Mouse (Mus musculus): ENCODE measurements around the gene Cdh6.

GRCm38 (mm10) chr15:13194048-13194447 lies 20.6 kb upstream of the Cdh6 start:
- TF ChIP-seq POLR2A (IDR thresholded peaks at IDR 0.05; ENCODE audit: control insufficient read depth, extremely low read depth, insufficient read depth, low read length, poor library complexity): no peak
- no peak for TF ChIP-seq CTCF (IDR thresholded peaks at IDR 0.05; ENCODE audit: borderline replicate concordance, control insufficient read depth, extremely low read depth, insufficient read depth, low read length, poor library complexity)
